Mouse (Mus musculus) left cerebral cortex, adult 2 months (tissue): ENCODE measurements at regions not wholly inside any gene's neighbourhood (a gene's known extent, or its start where the extent isn't known, plus 50 kb on each side); places are given as distances from the start of the nearest gene placed in this dataset.

Experiments
- DNase-seq, 2 experiments: peaks; one replicate each; pipeline ENCODE4 v3.0.0; 2021 to 2022; ENCODE audit warnings: low spot score in 2 of 2, mixed read lengths in 1 of 2; ENCODE audit errors: extremely low spot score in 1 of 2
- H3K27ac ChIP-seq: fragments of 200-600 bp; 2 replicates; pipeline ENCODE4 v1.8.1; 2022
- H3K4me3 ChIP-seq: fragments of 200-600 bp; 2 replicates; pipeline ENCODE4 v1.8.1; 2022
- CTCF ChIP-seq: fragments of 200-600 bp; IDR thresholded peaks from 2 replicates; pipeline ENCODE4 v1.8.1; 2022; ENCODE audit warnings: antibody characterized with exemption, mild to moderate bottlenecking, moderate library complexity
- intact Hi-C: fragments of 180-260 bp; cut with DNase I; formaldehyde crosslinking; loops from one replicate; pipeline ENCODE4 v1.15.1; 2025

DNA sequence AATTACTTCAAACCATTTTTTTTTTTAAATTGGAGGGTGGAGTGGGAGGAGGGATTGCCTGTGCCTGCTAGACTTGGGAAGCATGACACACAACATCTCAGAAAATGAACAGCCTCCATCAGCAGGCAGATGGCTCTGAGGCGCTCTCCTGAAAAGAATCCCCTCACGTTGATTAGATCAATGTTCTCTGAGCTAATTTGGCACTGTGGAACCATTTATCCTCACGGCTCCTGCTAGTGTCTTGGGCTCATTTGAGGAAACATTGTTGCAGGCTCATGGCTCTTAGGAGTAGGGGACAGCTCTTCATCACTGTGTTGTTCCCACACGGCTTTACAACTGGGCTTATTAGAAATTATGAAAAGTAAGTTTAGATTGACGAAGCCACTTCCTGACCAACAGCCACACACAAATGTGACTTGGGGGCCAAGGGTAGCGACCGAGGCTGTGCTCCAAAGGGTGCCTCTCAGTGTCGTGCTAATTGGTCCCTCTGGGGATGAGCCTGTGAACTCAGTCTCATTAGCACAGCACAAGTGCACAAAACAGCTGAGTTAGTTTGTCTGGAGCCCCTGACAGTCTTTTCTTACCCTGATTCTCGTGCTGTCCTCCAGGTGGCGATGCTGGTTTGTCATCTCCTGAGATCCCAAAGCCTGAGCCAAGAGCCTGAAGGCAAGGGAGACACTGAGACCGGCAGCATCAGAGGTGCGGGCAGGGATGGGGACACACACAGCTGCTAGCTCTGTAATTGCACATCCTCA, 74.2 kb upstream of the Caprin1 start:
- no peak overlapping the region for H3K4me3 ChIP-seq
- intact Hi-C loops, result loop anchor here (1.0 kb wide), 1 partner anchor 111 kb away; no protein-coding TSS in a partner anchor
- peak; percentile 74 to 76 for DNase-seq
- TF ChIP-seq CTCF, result peak; percentile 81
- no peak overlapping the region for H3K27ac ChIP-seq

DNA sequence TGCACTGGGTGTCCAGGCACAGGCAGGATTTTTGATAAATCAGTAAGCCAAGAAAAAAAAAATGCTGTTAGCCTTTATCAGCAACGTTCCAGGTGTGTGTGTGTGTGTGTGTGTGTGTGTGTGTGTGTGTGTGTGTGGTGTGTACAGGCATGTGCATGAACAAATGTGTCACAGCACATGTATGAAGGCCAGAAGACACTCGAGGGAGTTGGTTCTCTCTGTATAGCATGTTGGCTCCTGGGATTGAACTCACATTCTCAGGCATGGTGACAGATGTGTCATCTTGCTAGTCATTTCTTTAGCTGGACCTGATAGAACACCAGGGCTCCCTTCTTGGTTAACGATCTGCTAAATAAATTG, 74.8 kb upstream of the Caprin1 start:
- peak in 1 of 2 experiments; percentile 11 for DNase-seq
- intact Hi-C loops, result loop anchor here (1.0 kb wide), 1 partner anchor 110 kb away; no protein-coding TSS in a partner anchor

DNA sequence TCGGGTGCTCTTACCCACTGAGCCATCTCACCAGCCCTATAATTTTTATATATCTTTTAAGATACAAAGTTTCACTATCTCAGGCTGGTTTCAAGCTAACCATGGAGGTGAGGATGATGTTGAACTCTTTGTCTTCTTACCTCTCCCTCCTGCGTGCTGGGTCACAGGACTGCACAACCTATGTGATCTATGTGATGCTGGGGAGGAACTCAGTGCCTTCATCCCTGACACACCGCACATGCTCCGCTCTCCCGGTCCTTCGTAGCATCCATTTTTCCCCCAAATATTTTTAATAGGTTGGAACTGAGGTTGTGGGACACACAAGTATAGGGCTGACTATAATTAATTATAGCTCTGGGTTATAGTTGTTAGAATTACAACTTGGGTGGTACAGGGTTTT, 75.9 kb upstream of the Caprin1 start:
- intact Hi-C loops, result no loop called here
- Histone ChIP-seq H3K4me3 (no peak overlapping the region), H3K27ac (no peak overlapping the region)
- no peak for TF ChIP-seq CTCF
- no peak for DNase-seq

More for the DNA sequence above, 74.8 kb upstream of the Caprin1 start:
- H3K4me3 ChIP-seq, result no peak overlapping the region
- TF ChIP-seq CTCF, result no peak
- no peak overlapping the region for H3K27ac ChIP-seq

DNA sequence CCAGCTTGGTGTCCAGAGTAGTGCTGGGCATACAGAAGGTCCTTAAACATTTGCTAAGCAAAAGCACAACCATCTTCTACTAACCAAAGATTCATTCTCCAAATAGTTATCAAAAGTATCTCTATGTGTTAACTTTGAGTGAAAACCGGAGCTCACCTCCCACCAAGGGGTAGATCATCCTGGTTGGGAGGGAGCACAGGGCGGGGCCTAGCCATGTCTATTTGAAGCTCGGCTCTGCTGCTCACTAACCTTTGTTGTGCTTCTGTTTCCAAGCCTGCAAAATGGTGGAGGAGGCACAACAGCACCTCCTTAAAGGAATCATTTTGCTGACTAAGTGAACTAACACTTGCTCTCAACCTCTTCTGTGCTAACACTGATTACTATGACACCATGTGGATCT, 77.0 kb upstream of the Caprin1 start:
- Histone ChIP-seq H3K4me3 (no peak overlapping the region), H3K27ac (no peak overlapping the region)
- TF ChIP-seq CTCF, result no peak
- DNase-seq, result no peak
- intact Hi-C loops, result no loop called here

DNA sequence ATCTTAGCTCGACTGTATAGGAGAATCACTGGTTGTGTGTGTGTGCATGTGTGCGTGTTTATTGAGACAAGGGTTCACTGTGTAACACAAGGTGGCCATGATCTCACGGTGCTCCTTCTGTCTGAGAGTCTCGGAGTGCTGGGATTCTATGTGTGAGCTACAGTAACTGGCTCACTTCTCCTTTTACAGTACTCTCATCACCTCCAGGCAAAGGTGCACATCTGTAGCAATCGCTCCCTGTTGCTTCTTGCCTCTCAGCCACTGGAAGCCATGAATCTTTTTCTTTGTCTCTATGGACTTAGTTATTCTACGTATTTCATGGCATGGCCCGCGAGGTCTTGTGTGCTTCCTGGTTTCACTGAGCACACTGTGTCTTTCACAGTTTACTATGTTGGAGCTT, 78.3 kb upstream of the Caprin1 start:
- Histone ChIP-seq H3K4me3 (no peak overlapping the region), H3K27ac (no peak overlapping the region)
- no peak for DNase-seq
- TF ChIP-seq CTCF, result no peak
- intact Hi-C loops, result no loop called here

DNA sequence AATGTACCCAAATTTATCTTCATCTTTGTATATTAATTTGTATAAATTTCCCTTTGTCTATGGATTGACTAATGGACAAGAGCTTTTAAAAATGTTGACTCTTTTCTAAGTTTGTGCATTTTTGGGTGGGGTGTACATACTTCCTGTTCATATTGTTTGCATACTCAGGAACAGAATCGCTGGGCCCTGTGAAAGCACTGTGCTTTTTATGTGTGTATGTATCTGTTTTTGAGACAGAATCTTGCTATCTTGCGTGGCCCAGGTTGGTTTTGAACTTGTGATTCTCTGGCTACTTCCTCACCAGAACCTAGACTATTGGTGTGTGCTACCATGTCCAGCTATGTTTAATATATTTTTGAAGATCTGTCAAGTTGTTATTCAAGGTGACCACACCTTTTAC, 78.8 kb upstream of the Caprin1 start:
- no peak for DNase-seq
- intact Hi-C loops, result no loop called here
- TF ChIP-seq CTCF, result no peak
- Histone ChIP-seq H3K27ac (no peak overlapping the region), H3K4me3 (no peak overlapping the region)

DNA sequence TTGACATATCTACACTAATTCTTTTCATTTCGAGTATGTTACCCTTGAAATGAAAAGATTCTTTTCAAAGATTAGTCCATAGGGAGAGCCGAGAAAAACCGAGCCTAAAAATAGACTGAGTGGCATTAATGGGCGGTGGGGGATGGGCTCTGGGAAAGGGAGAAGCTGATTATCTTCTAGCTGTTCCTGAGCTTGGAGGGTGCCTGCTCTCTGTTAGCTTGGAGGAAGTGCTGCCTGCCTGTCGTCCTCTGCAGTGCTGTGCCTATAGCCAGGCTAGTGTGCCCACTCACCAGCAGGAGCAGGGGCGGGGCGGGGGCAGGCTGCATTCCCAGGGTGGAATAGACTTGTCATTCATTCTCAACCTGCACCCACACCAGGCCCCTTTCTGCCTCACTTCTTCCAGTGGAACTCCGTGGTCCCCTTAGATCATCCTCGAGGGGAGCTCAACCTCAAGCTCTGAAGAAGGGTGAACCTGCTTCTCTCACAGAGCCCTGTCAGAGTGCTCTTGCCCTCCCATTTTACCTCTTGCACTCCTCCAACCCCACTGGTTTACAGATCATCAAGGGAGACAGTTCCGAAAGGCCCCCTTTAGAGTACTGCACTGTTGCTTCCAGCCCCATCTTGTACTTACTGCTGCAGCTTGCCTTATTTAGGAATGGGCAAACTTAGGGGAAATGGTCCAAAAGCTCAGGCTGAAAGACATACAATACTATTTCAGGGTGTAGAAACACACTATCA, 76.6 kb upstream of the Lmo2 start:
- intact Hi-C loops, result no loop called here
- TF ChIP-seq CTCF, result no peak
- no peak overlapping the region for H3K4me3 ChIP-seq
- peak overlapping the region; percentile 13; the same call in 1 of the 2 replicates for H3K27ac ChIP-seq
- peak; percentile 57 to 71 for DNase-seq

DNA sequence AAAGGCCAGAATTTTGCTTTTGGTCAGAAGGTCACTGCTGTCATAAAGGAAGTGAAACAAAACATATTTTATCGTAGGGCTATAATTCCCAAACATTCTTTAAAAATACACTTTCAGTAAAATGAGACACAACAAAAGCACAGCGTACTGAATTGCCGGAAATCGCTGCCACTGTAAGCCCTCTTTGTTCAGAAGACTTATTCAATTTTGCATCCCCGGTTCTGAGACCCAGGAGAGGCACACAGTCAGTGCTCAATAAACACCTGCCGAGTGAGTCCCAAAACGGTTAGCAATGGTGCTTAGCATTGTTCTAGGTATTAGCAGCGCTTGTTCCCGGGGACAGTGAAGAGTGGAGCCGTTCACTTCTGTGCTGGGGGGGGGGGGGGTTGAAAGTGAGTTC, 72.9 kb upstream of the Lmo2 start:
- intact Hi-C loops, result no loop called here
- DNase-seq, result no peak

DNA sequence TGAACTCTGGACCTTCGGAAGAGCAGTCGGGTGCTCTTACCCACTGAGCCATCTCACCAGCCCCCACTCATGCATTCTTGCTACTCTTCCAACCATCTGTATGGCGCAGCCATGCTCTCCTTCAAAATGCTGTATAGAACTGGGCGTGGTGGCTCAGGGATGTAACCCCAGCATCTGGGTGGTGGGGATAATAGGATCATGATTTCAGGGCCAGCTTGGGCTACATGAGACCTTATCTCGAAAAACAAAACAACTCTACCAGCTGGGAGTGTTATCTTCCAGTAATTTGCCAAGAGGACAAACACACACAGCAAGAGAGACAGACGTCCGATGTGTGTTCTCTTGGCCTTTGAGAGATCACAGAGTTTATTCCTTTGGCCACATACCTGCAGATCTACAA, 69.8 kb upstream of the Lmo2 start:
- no peak overlapping the region for H3K4me3 ChIP-seq
- DNase-seq, result no peak
- TF ChIP-seq CTCF, result no peak
- no peak overlapping the region for H3K27ac ChIP-seq
- intact Hi-C loops, result no loop called here

More for the DNA sequence above, 72.9 kb upstream of the Lmo2 start:
- TF ChIP-seq CTCF, result no peak
- Histone ChIP-seq H3K27ac (no peak overlapping the region), H3K4me3 (no peak overlapping the region)

DNA sequence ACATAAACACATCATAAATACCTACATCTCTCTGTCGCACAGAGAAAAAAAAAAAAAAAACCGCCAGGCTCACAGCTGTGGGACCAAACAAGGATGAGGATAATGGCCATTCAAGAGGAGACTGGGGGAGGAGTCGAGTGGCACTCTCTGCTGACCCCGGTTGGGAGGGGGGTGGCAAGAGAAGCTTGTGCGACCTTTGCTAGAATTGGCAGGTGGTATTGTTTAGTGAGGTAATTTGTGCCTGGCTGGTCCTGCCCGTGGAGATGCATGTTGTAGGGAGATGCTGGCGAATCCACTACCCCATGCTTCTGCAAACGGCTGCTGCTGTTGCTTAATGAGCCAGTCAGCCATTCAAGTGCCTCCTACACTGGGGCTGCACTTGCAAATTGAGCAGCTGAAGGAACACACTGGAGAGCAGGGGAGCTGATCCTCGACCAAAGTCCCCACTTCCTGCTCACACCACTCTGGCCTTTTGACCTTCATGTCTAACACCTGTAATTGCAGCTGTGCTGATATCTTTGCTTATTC, 66.5 kb upstream of the Lmo2 start:
- Histone ChIP-seq H3K27ac (no peak overlapping the region), H3K4me3 (no peak overlapping the region)
- DNase-seq, result peak in 1 of 2 experiments; percentile 10
- intact Hi-C loops, result no loop called here
- TF ChIP-seq CTCF, result no peak

DNA sequence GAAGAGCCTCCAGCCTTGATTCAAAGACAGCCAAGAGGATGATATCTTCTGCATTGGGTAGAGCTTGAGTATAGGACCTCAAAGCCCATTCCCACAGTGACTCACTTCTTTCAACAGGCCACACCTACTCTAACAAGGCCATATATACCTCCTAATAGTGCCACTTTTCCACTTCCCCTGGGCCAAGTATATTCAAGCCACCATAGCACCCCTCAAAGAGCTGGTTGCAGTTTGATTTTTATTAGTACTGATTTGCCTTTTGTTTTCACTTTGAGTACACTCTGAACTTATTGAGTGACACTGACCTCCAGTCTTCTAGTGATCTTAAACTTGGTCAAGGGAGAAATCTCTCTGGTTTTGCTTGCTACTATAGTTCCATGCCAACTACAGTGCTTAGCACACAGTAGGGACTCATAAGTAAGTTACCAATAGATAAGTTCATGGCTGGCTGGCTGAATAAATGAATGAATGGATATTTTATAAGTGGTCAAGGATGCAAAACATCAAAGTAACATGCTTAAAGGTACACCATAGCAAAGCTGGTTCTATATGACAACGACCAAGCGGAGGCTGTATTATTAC, 64.5 kb upstream of the Lmo2 start:
- TF ChIP-seq CTCF, result no peak
- H3K27ac ChIP-seq, result no peak overlapping the region
- intact Hi-C loops, result no loop called here
- DNase-seq, result no peak
- H3K4me3 ChIP-seq, result no peak overlapping the region

DNA sequence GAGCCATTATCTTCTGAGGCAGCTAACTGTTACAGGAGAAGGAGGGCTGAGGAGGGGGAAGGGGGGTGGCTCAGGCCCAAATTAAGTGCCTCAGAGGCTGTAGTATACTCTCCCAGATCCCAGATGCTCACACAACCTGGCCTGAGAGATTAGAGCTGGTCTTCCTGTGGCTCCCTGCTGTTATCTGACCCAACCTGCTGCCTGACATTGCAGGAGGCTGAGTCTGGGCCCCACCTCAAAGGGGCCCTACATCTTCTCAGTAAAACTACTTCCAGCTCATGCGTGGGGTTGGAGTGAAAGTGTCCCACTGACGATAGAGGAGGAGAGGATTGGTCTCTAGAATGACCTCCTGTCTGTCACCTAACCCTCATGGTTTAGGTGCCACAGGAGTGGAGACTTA, 64.0 kb upstream of the Lmo2 start:
- no peak overlapping the region for H3K4me3 ChIP-seq
- TF ChIP-seq CTCF, result no peak
- no peak for DNase-seq
- intact Hi-C loops, result no loop called here
- H3K27ac ChIP-seq, result no peak overlapping the region
